Mouse (Mus musculus): ENCODE data around the gene Ace. TPM values are rescaled to one million over a fixed set of nuclear protein-coding genes. Genes with fewer than 3 reads are reported as not detected.
A peak's percentile ranks its signal among the peaks of the same experiment; 100 is the strongest.
"Not testable (repeated sequence)": the region's sequence is repeated elsewhere in the genome, so short reads cannot be mapped to it uniquely, and the experiment has no call there.

Gene Ace
- polyA plus RNA-seq, 1 experiment from 2014 or later = 2.0 TPM

- no peaks in the 10 kb centered on the region for H3K36me3 ChIP-seq (ENCODE audit: control insufficient read depth, insufficient read depth, low read length)
- H3K27me3 ChIP-seq (ENCODE audit: control insufficient read depth, insufficient read depth, low read length) = peaks cover 23% of the 10 kb centered on the region
- H3K9me3 ChIP-seq (ENCODE audit: control insufficient read depth, low read length) = no peaks in the 10 kb centered on the region
- under 1% methylated on average over 50 of the region's 50 CpGs for WGBS
- H3K9ac ChIP-seq (ENCODE audit: low read length) = peak overlapping the region; percentile 46; the same call in 1 of the 2 replicates
- H3K4me1 ChIP-seq (ENCODE audit: control insufficient read depth in 2 of 2, insufficient read depth in 2 of 2, low read length in 2 of 2) = peaks cover 6 to 9% of the 10 kb centered on the region in 2 experiments; a peak in 3 of 4 replicates
- ATAC-seq (ENCODE audit: insufficient number of reproducible peaks, insufficient read depth, low FRiP score, low read depth) = no peak
- H3K4me2 ChIP-seq (ENCODE audit: low read length) = peak overlapping the region; percentile 71
- H3K4me3 ChIP-seq (ENCODE audit: control insufficient read depth in 1 of 2, insufficient read depth in 1 of 2, low read depth in 1 of 2, low read length in 2 of 2) = peak overlapping the region; percentile 21 to 32
- H3K27ac ChIP-seq (replicated peaks in 1 of 2; ENCODE audit: control insufficient read depth in 1 of 2, insufficient read depth in 1 of 2, low read depth in 2 of 2, low read length in 2 of 2) = no peak overlapping the region
Observed at GRCm38 (mm10) chr11:106020051-106020763, 52.5 kb downstream of the Ace start.

GRCm38 (mm10) chr11:106025774-106026173 lies 58.0 kb downstream of the Ace start:
- Histone ChIP-seq H3K27me3 (ENCODE audit: control insufficient read depth, insufficient read depth, low read length) (peaks cover 10% of the 10 kb centered on the region), H3K36me3 (ENCODE audit: control insufficient read depth, insufficient read depth, low read length) (no peaks in the 10 kb centered on the region), H3K27ac (replicated peaks in 1 of 2; ENCODE audit: control insufficient read depth in 1 of 2, insufficient read depth in 1 of 2, low read depth in 2 of 2, low read length in 2 of 2) (no peak overlapping the region), H3K4me3 (ENCODE audit: control insufficient read depth in 1 of 2, insufficient read depth in 1 of 2, low read depth in 1 of 2, low read length in 2 of 2) (no peak overlapping the region), H3K9me3 (ENCODE audit: control insufficient read depth, low read length) (no peaks in the 10 kb centered on the region), H3K4me2 (ENCODE audit: low read length) (no peak overlapping the region), H3K9ac (ENCODE audit: low read length) (no peak overlapping the region), H3K4me1 (ENCODE audit: control insufficient read depth in 2 of 2, insufficient read depth in 2 of 2, low read length in 2 of 2) (no peaks in the 10 kb centered on the region)
- 45% methylated on average over 3 of the region's 3 CpGs for WGBS
- ATAC-seq (ENCODE audit: insufficient number of reproducible peaks, insufficient read depth, low FRiP score, low read depth) = no peak

GRCm38 (mm10) chr11:106026465-106027151 lies 58.9 kb downstream of the Ace start:
- Histone ChIP-seq H3K36me3 (ENCODE audit: control insufficient read depth, insufficient read depth, low read length) (no peaks in the 10 kb centered on the region), H3K9me3 (ENCODE audit: control insufficient read depth, low read length) (no peaks in the 10 kb centered on the region), H3K4me2 (ENCODE audit: low read length) (no peak overlapping the region), H3K27ac (replicated peaks in 1 of 2; ENCODE audit: control insufficient read depth in 1 of 2, insufficient read depth in 1 of 2, low read depth in 2 of 2, low read length in 2 of 2) (no peak overlapping the region), H3K9ac (ENCODE audit: low read length) (no peak overlapping the region), H3K4me1 (ENCODE audit: control insufficient read depth in 2 of 2, insufficient read depth in 2 of 2, low read length in 2 of 2) (no peaks in the 10 kb centered on the region), H3K27me3 (ENCODE audit: control insufficient read depth, insufficient read depth, low read length) (0 out of 2 replicates have a peak, but pooled peaks cover 2% of the 10 kb centered on the region), H3K4me3 (ENCODE audit: control insufficient read depth in 1 of 2, insufficient read depth in 1 of 2, low read depth in 1 of 2, low read length in 2 of 2) (no peak overlapping the region)
- ATAC-seq (ENCODE audit: insufficient number of reproducible peaks, insufficient read depth, low FRiP score, low read depth) = no peak
- WGBS = 34% methylated on average over 10 of the region's 11 CpGs

GRCm38 (mm10) chr11:106027607-106028006 lies 59.9 kb downstream of the Ace start:
- Histone ChIP-seq H3K4me1 (ENCODE audit: control insufficient read depth in 2 of 2, insufficient read depth in 2 of 2, low read length in 2 of 2) (no peaks in the 10 kb centered on the region), H3K9me3 (ENCODE audit: control insufficient read depth, low read length) (no peaks in the 10 kb centered on the region), H3K4me2 (ENCODE audit: low read length) (no peak overlapping the region), H3K27ac (replicated peaks in 1 of 2; ENCODE audit: control insufficient read depth in 1 of 2, insufficient read depth in 1 of 2, low read depth in 2 of 2, low read length in 2 of 2) (no peak overlapping the region), H3K36me3 (ENCODE audit: control insufficient read depth, insufficient read depth, low read length) (no peaks in the 10 kb centered on the region), H3K9ac (ENCODE audit: low read length) (no peak overlapping the region), H3K4me3 (ENCODE audit: control insufficient read depth in 1 of 2, insufficient read depth in 1 of 2, low read depth in 1 of 2, low read length in 2 of 2) (no peak overlapping the region), H3K27me3 (ENCODE audit: control insufficient read depth, insufficient read depth, low read length) (no peaks in the 10 kb centered on the region)
- 90% methylated on average over 5 of the region's 5 CpGs for whole genome bisulfite sequencing
- no peak for ATAC-seq (ENCODE audit: insufficient number of reproducible peaks, insufficient read depth, low FRiP score, low read depth)

GRCm38 (mm10) chr11:106032074-106032473 lies 64.3 kb downstream of the Ace start:
- not testable (repeated sequence) for ATAC-seq (ENCODE audit: insufficient number of reproducible peaks, insufficient read depth, low FRiP score, low read depth); H3K9ac ChIP-seq (ENCODE audit: low read length); H3K27me3 ChIP-seq (ENCODE audit: control insufficient read depth, insufficient read depth, low read length); H3K27ac ChIP-seq (replicated peaks in 1 of 2; ENCODE audit: control insufficient read depth in 1 of 2, insufficient read depth in 1 of 2, low read depth in 2 of 2, low read length in 2 of 2); H3K4me1 ChIP-seq (ENCODE audit: control insufficient read depth in 2 of 2, insufficient read depth in 2 of 2, low read length in 2 of 2); H3K36me3 ChIP-seq (ENCODE audit: control insufficient read depth, insufficient read depth, low read length); H3K4me2 ChIP-seq (ENCODE audit: low read length); H3K9me3 ChIP-seq (ENCODE audit: control insufficient read depth, low read length)
- H3K4me3 ChIP-seq (ENCODE audit: control insufficient read depth in 1 of 2, insufficient read depth in 1 of 2, low read depth in 1 of 2, low read length in 2 of 2) = peak overlapping the region; percentile 31 to 38
- WGBS = 23% methylated on average over 4 of the region's 25 CpGs

GRCm38 (mm10) chr11:106033491-106033919 lies 65.8 kb downstream of the Ace start:
- Histone ChIP-seq H3K4me3 (ENCODE audit: control insufficient read depth in 1 of 2, insufficient read depth in 1 of 2, low read depth in 1 of 2, low read length in 2 of 2) (no peak overlapping the region), H3K27ac (replicated peaks in 1 of 2; ENCODE audit: control insufficient read depth in 1 of 2, insufficient read depth in 1 of 2, low read depth in 2 of 2, low read length in 2 of 2) (peak overlapping the region; percentile 17 to 59), H3K9me3 (ENCODE audit: control insufficient read depth, low read length) (no peaks in the 10 kb centered on the region), H3K4me1 (ENCODE audit: control insufficient read depth in 2 of 2, insufficient read depth in 2 of 2, low read length in 2 of 2) (peaks cover 6 to 15% of the 10 kb centered on the region in 2 experiments; a peak in 3 of 4 replicates), H3K9ac (ENCODE audit: low read length) (peak overlapping the region; percentile 21; the same call in 1 of the 2 replicates), H3K36me3 (ENCODE audit: control insufficient read depth, insufficient read depth, low read length) (no peaks in the 10 kb centered on the region), H3K4me2 (ENCODE audit: low read length) (peak overlapping the region; percentile 52), H3K27me3 (ENCODE audit: control insufficient read depth, insufficient read depth, low read length) (no peaks in the 10 kb centered on the region)
- 40% methylated on average over 11 of the region's 11 CpGs for WGBS
- no peak for ATAC-seq (ENCODE audit: insufficient number of reproducible peaks, insufficient read depth, low FRiP score, low read depth)

GRCm38 (mm10) chr11:106034986-106035385 lies 67.2 kb downstream of the Ace start:
- Histone ChIP-seq H3K4me2 (ENCODE audit: low read length) (no peak overlapping the region), H3K27me3 (ENCODE audit: control insufficient read depth, insufficient read depth, low read length) (no peaks in the 10 kb centered on the region), H3K4me1 (ENCODE audit: control insufficient read depth in 2 of 2, insufficient read depth in 2 of 2, low read length in 2 of 2) (peaks cover 6 to 16% of the 10 kb centered on the region in 2 experiments; a peak in 3 of 4 replicates), H3K36me3 (ENCODE audit: control insufficient read depth, insufficient read depth, low read length) (peaks cover 3% of the 10 kb centered on the region; the same call in 1 of the 2 replicates), H3K4me3 (ENCODE audit: control insufficient read depth in 1 of 2, insufficient read depth in 1 of 2, low read depth in 1 of 2, low read length in 2 of 2) (no peak overlapping the region), H3K27ac (replicated peaks in 1 of 2; ENCODE audit: control insufficient read depth in 1 of 2, insufficient read depth in 1 of 2, low read depth in 2 of 2, low read length in 2 of 2) (no peak overlapping the region), H3K9ac (ENCODE audit: low read length) (no peak overlapping the region), H3K9me3 (ENCODE audit: control insufficient read depth, low read length) (no peaks in the 10 kb centered on the region)
- WGBS = 80% methylated on average over 9 of the region's 9 CpGs
- ATAC-seq (ENCODE audit: insufficient number of reproducible peaks, insufficient read depth, low FRiP score, low read depth) = no peak
